Mouse (Mus musculus): Measurements from ENCODE around the gene Nucb1. TPM values are rescaled to one million over a fixed set of nuclear protein-coding genes. Genes with fewer than 3 reads are reported as not detected.

Nucb1 gene
- total RNA-seq, 2 experiments from 2014 or later: 48.6 to 65.4 TPM

- no peak for DNase-seq
- intact Hi-C loops (cut with DNase I): no loop called here
Measured at GRCm38 (mm10) chr7:45446589-45446988, 63.6 kb downstream of the Nucb1 start.

- intact Hi-C loops (cut with DNase I): no loop called here
- DNase-seq: no peak
Measured at GRCm38 (mm10) chr7:45443526-45444420, 66.4 kb downstream of the Nucb1 start.

Small RNA genes lying within 50 kb of the gene (microRNA-seq; reads per million reads assigned to microRNA genes)
- gene Gm22133: 0 to 0.36 reads per million in 2 experiments

Other genes with a start within 250 kb of the Nucb1 start
- gene Slc6a21, start 232.9 kb downstream of the Nucb1 start, total RNA-seq (2021): not detected
- 10 to 100 TPM; 20.1 to 20.7 TPM for gene Trpm4, start 176.6 kb downstream of the Nucb1 start, total RNA-seq (2021)
- 100 to 1,000 TPM; 818 to 890 TPM for gene Hrc, start 175.1 kb downstream of the Nucb1 start, total RNA-seq (2021)
- under 1 TPM; 0.07 to 0.08 TPM for gene Ppfia3, start 143.4 kb downstream of the Nucb1 start, total RNA-seq (2021)
- not detected for gene Lin7b, start 139.8 kb downstream of the Nucb1 start, total RNA-seq (2021)
- 10 to 100 TPM; 70.2 to 84.1 TPM for gene Snrnp70, start 114.7 kb downstream of the Nucb1 start, total RNA-seq (2021)
- 10 to 100 TPM; 78.3 to 85.9 TPM for gene Kcna7, start 104.8 kb downstream of the Nucb1 start, total RNA-seq (2021)
- gene Ntf5, start 96.7 kb downstream of the Nucb1 start, total RNA-seq (2021): 1 to 10 TPM; 3.4 to 5.5 TPM
- under 1 TPM; 0.54 to 0.67 TPM for gene Lhb, start 89.6 kb downstream of the Nucb1 start, total RNA-seq (2021)
- gene Gys1, start 75.6 kb downstream of the Nucb1 start, total RNA-seq (2021): 100 to 1,000 TPM; 275 to 279 TPM
- gene Ruvbl2, start 72.3 kb downstream of the Nucb1 start, total RNA-seq (2021): 10 to 100 TPM; 22.1 to 23.0 TPM
- 100 to 1,000 TPM; 132 to 146 TPM for gene Ftl1, start 50.5 kb downstream of the Nucb1 start, total RNA-seq (2021)
- gene Bax, start 43.5 kb downstream of the Nucb1 start, total RNA-seq (2021): 10 to 100 TPM; 13.8 to 14.6 TPM
- under 1 TPM in 1 of 2 experiments, not detected in 1; 0.39 TPM for gene Tulp2, start 28.5 kb downstream of the Nucb1 start, total RNA-seq (2021)
- 1 to 10 TPM; 6.1 to 6.6 TPM for gene Gm45808, start 23.6 kb downstream of the Nucb1 start, total RNA-seq (2021)
- 10 to 100 TPM; 11.4 to 12.8 TPM for gene Dhdh, start 21.6 kb downstream of the Nucb1 start, total RNA-seq (2021)
- gene Ppp1r15a, start 15.9 kb upstream of the Nucb1 start, total RNA-seq (2021): 10 to 100 TPM; 22.9 to 25.3 TPM
- 1 to 10 TPM; 3.0 to 4.8 TPM for gene Plekha4, start 15.9 kb upstream of the Nucb1 start, total RNA-seq (2021)
- gene Hsd17b14, start 44.5 kb upstream of the Nucb1 start, total RNA-seq (2021): 1 to 10 TPM; 1.9 to 2.8 TPM
- 10 to 100 TPM; 55.7 to 86.8 TPM for gene Bcat2, start 59.7 kb upstream of the Nucb1 start, total RNA-seq (2021)
- not detected for gene Fgf21, start 105.1 kb upstream of the Nucb1 start, total RNA-seq (2021)
- gene Fut1, start 106.9 kb upstream of the Nucb1 start, total RNA-seq (2021): not detected
- gene Izumo1, start 111.4 kb upstream of the Nucb1 start, total RNA-seq (2021): not detected
- 1 to 10 TPM; 6.9 to 7.0 TPM for gene Rasip1, start 117.1 kb upstream of the Nucb1 start, total RNA-seq (2021)
- gene Mamstr, start 129.6 kb upstream of the Nucb1 start, total RNA-seq (2021): 10 to 100 TPM; 45.7 to 49.7 TPM
- gene Fut2, start 156.0 kb upstream of the Nucb1 start, total RNA-seq (2021): 1 to 10 TPM in 1 of 2 experiments, under 1 TPM in 1; 0.51 to 1.2 TPM
- gene Ntn5, start 173.6 kb upstream of the Nucb1 start, total RNA-seq (2021): under 1 TPM; 0.52 to 0.69 TPM
- under 1 TPM; 0.12 to 0.26 TPM for gene Sec1, start 184.0 kb upstream of the Nucb1 start, total RNA-seq (2021)
- 1 to 10 TPM; 7.7 to 9.5 TPM for gene Car11, start 189.4 kb upstream of the Nucb1 start, total RNA-seq (2021)
- gene Dbp, start 194.7 kb upstream of the Nucb1 start, total RNA-seq (2021): 100 to 1,000 TPM in 1 of 2 experiments, 10 to 100 TPM in 1; 52.8 to 118 TPM
- 100 to 1,000 TPM; 396 to 453 TPM for gene Rpl18, start 205.1 kb upstream of the Nucb1 start, total RNA-seq (2021)
- gene Sphk2, start 207.6 kb upstream of the Nucb1 start, total RNA-seq (2021): 10 to 100 TPM; 12.2 to 12.7 TPM
- under 1 TPM in 1 of 2 experiments, not detected in 1; 0.10 TPM for gene Fam83e, start 210.8 kb upstream of the Nucb1 start, total RNA-seq (2021)
- gene Spaca4, start 215.4 kb upstream of the Nucb1 start, total RNA-seq (2021): not detected